Mouse (Mus musculus): ENCODE measurements at regions not wholly inside any gene's neighbourhood (a gene's known extent, or its start where the extent isn't known, plus 50 kb on each side); places are given as distances from the start of the nearest gene placed in this dataset.

DNA sequence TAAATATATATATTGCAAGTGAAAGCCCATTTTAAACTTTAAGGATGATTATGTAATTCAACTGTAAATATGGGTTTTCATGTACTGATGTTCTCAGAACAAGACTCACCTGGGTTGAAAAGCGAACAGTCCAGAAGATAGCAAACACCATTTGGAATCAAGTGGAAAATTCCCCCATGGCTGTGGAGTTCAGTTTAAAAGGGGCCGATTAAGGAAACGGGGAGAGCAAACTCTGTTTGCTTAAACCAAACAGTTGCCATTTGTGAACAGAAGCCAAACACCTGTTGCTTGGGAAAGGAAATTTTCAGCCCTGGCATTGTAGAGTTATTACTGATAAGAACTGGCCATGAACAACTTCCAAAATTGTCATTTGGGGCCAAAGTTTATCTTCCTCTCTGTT is 126.1 kb downstream of the Tent5c start:
- TF ChIP-seq POLR2A (IDR thresholded peaks at IDR 0.05; ENCODE audit: borderline replicate concordance, low read depth, low read length) (no peak), CTCF (IDR thresholded peaks at IDR 0.05; ENCODE audit: low read depth, low read length) (no peak)

Measured in bone marrow macrophage, adult 2 months (primary cell).